In genomic region chr17:48057382-48057781, GRCm38 (mm10) we compare ENCODE assay signal across 12 mouse cellular contexts. TPM values are rescaled to one million over a fixed set of nuclear protein-coding genes. Genes with fewer than 3 reads are reported as not detected.
A peak's percentile ranks its signal among the peaks of the same experiment; 100 is the strongest.
DNase-seq lines count a peak whose midpoint lies in the region; ATAC-seq and TF ChIP-seq lines count a peak whose summit lies in the region.
"Had no signal": no experiment of that assay in that cellular context is flagged by ENCODE, and none has a peak within 500 bp of the region (broad histone marks: within the 10 kb centered on the region; RNA-seq: fewer than 3 reads in every experiment).

No protein-coding gene starts in this region.

- ATAC-seq in kidney, embryonic 14.5 days (ENCODE audit: low FRiP score, low TSS enrichment), result no peak
- ATAC-seq in hindbrain, postnatal 0 days, result peak; percentile 53
- no peak for ATAC-seq in neural tube, embryonic 15.5 days (ENCODE audit: low FRiP score)
- ATAC-seq in activated CD4-positive, CD25-positive, alpha-beta regulatory T cell, adult 4 months, result no peak

- H3K4me2 ChIP-seq in kidney, embryonic 14.5 days (replicated peaks; ENCODE audit: low read depth, low read length), result 0 out of 2 replicates have a peak overlapping the region, but pooled peaks have one; percentile 4
- peak overlapping the region; percentile 37 for H3K4me2 ChIP-seq in hindbrain, postnatal 0 days (ENCODE audit: low read depth, low read length)
- peak overlapping the region; percentile 38 for H3K4me2 ChIP-seq in neural tube, embryonic 15.5 days
- H3K4me2 ChIP-seq: liver, embryonic 11.5 days had no signal

- no peak overlapping the region for H3K9ac ChIP-seq in kidney, embryonic 14.5 days (ENCODE audit: low read depth, low read length)
- no peak overlapping the region for H3K9ac ChIP-seq in hindbrain, postnatal 0 days (replicated peaks; ENCODE audit: low read length)
- H3K9ac ChIP-seq in neural tube, embryonic 15.5 days (replicated peaks), result no peak overlapping the region

- H3K36me3 ChIP-seq in kidney, embryonic 14.5 days (ENCODE audit: control insufficient read depth, insufficient read depth, low read length), result no peaks in the 10 kb centered on the region
- H3K36me3 ChIP-seq in hindbrain, postnatal 0 days (ENCODE audit: insufficient read depth, low read length), result no peaks in the 10 kb centered on the region
- H3K36me3 ChIP-seq in neural tube, embryonic 15.5 days, result no peaks in the 10 kb centered on the region

- no peak for DNase-seq in kidney, adult 9 months
- DNase-seq in heart, adult 8-10 months (ENCODE audit: low spot score), result peak; percentile 3
- peak; percentile 51 for DNase-seq in hindbrain, postnatal 0 days (ENCODE audit: low spot score)
- no peak for DNase-seq in left cerebral cortex, adult 18-20 months (ENCODE audit: low spot score in 2 of 2)
- DNase-seq in spleen, postnatal 4 days (ENCODE audit: low spot score in 2 of 2), result no peak

- peaks cover 6% of the 10 kb centered on the region; the same call in 1 of the 2 replicates for H3K4me1 ChIP-seq in kidney, embryonic 14.5 days (ENCODE audit: control insufficient read depth, insufficient read depth, low read length)
- H3K4me1 ChIP-seq in hindbrain, postnatal 0 days (ENCODE audit: insufficient read depth, low read length), result peaks cover 16% of the 10 kb centered on the region; the same call in 1 of the 2 replicates
- H3K4me1 ChIP-seq in neural tube, embryonic 15.5 days, result peaks cover 22% of the 10 kb centered on the region

- peaks cover 6% of the 10 kb centered on the region for H3K27me3 ChIP-seq in kidney, embryonic 14.5 days (ENCODE audit: control insufficient read depth, insufficient read depth, low read length)
- H3K27me3 ChIP-seq in hindbrain, postnatal 0 days (ENCODE audit: insufficient read depth, low read length), result no peaks in the 10 kb centered on the region; the same call in 1 of the 2 replicates
- H3K27me3 ChIP-seq in neural tube, embryonic 15.5 days (replicated peaks), result peaks cover 20% of the 10 kb centered on the region; the same call in 1 of the 2 replicates

- H3K9me3 ChIP-seq in kidney, embryonic 14.5 days (ENCODE audit: control insufficient read depth, low read length), result no peaks in the 10 kb centered on the region
- no peaks in the 10 kb centered on the region for H3K9me3 ChIP-seq in hindbrain, postnatal 0 days (ENCODE audit: low read length)
- H3K9me3 ChIP-seq in neural tube, embryonic 15.5 days (replicated peaks), result no peaks in the 10 kb centered on the region

- no peak overlapping the region for H3K4me3 ChIP-seq in kidney, embryonic 14.5 days (ENCODE audit: low read length)
- no peak overlapping the region for H3K4me3 ChIP-seq in hindbrain, postnatal 0 days (ENCODE audit: low read length)
- H3K4me3 ChIP-seq in neural tube, embryonic 15.5 days (replicated peaks), result no peak overlapping the region

- 5% methylated on average over 12 of the region's 12 CpGs for WGBS in kidney, embryonic 14.5 days
- WGBS in hindbrain, postnatal 0 days, result 3% methylated on average over 12 of the region's 12 CpGs
- WGBS in neural tube, embryonic 15.5 days, result 3% methylated on average over 12 of the region's 12 CpGs

- no peak for TF ChIP-seq CTCF in hindbrain, postnatal 0 days (IDR thresholded peaks at IDR 0.05; ENCODE audit: low read depth)

- no peak overlapping the region for H3K27ac ChIP-seq in kidney, embryonic 14.5 days (ENCODE audit: low read depth, low read length)
- H3K27ac ChIP-seq in hindbrain, postnatal 0 days, result peak overlapping the region; percentile 26; the same call in 1 of the 2 replicates
- no peak overlapping the region for H3K27ac ChIP-seq in neural tube, embryonic 15.5 days (replicated peaks)

RNA-seq across cellular contexts. Expression of gene 1700122O11Rik, which starts 19.3 kb away (rescaled TPM):
- polyA plus RNA-seq in kidney, embryonic 14.5 days (2014; fragmentation: Nextera tagmentation; extraction: Ambion mirVana), result not detected in 2 replicates
- not detected for total RNA-seq in heart, adult 8-10 months (2022)
- not detected in 2 replicates for total RNA-seq in hindbrain, postnatal 0 days (2014; rRNA removed)
- not detected in 2 replicates for polyA plus RNA-seq in hindbrain, postnatal 0 days (2015; fragmentation: Nextera tagmentation; extraction: Ambion mirVana)
- not detected in 2 replicates for polyA plus RNA-seq in neural tube, embryonic 15.5 days (2015; fragmentation: Nextera tagmentation; extraction: Ambion mirVana)
- polyA plus RNA-seq in activated CD4-positive, CD25-positive, alpha-beta regulatory T cell, adult 4 months (2017; shearing (Covaris generic)), result not detected
- not detected for total RNA-seq in left cerebral cortex, adult 18-20 months (2021)
- polyA plus RNA-seq: cerebellum, adult 2 months; frontal cortex, adult 2 months; large intestine, adult 2 months; liver, embryonic 11.5 days had no signal

RNA-seq across cellular contexts. Expression of gene 1700067P10Rik, which starts 31.7 kb away (rescaled TPM):
- not detected in 2 replicates for polyA plus RNA-seq in kidney, embryonic 14.5 days (2014; fragmentation: Nextera tagmentation; extraction: Ambion mirVana)
- total RNA-seq in heart, adult 8-10 months (2022), result not detected
- not detected in 2 replicates for total RNA-seq in hindbrain, postnatal 0 days (2014; rRNA removed)
- polyA plus RNA-seq in hindbrain, postnatal 0 days (2015; fragmentation: Nextera tagmentation; extraction: Ambion mirVana), result 0.16 TPM in 1 of 2 replicates, not detected in the other
- polyA plus RNA-seq in neural tube, embryonic 15.5 days (2015; fragmentation: Nextera tagmentation; extraction: Ambion mirVana), result not detected in 2 replicates
- not detected for polyA plus RNA-seq in activated CD4-positive, CD25-positive, alpha-beta regulatory T cell, adult 4 months (2017; shearing (Covaris generic))
- total RNA-seq in left cerebral cortex, adult 18-20 months (2021), result not detected
- polyA plus RNA-seq: large intestine, adult 2 months; liver, embryonic 11.5 days had no signal

Comparison
In these comparisons a context has a peak if more than half of its experiments do, and no peak if none do; other contexts are left out.
1. DNase-seq: peak in heart, adult 8-10 months (single experiment) and hindbrain, postnatal 0 days (single experiment); none in kidney, adult 9 months (single experiment), left cerebral cortex, adult 18-20 months (0 of 2) and spleen, postnatal 4 days (0 of 2).
2. Peak in every context shown above with its lines, with median percentiles within 50 percentile points of each other: H3K4me2 ChIP-seq.